Mouse (Mus musculus): ENCODE measurements at regions not wholly inside any gene's neighbourhood (a gene's known extent, or its start where the extent isn't known, plus 50 kb on each side); places are given as distances from the start of the nearest gene placed in this dataset.
"Not testable (repeated sequence)": the region's sequence is repeated elsewhere in the genome, so short reads cannot be mapped to it uniquely, and the experiment has no call there.

DNA sequence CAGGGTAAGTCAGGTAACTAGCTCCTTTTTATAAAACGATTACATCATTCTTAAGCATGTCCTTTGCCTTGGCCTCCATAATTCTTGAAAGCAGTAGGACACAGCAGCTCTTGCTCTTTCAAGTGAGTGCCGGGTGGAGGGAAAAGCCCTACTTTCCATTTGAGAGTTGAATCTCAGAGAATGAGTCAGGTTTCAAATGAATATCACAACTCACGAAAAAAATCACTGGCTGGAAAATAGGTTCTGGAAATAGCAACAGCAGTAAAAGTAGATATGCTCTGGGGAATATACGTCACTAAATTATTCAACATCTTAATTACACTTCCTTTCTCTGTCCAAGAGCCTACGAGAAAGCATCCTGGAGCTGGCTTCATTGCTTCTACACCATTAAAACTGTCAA, 250.5 kb downstream of the Kcnc2 start:
- DNase-seq: no peak

DNA sequence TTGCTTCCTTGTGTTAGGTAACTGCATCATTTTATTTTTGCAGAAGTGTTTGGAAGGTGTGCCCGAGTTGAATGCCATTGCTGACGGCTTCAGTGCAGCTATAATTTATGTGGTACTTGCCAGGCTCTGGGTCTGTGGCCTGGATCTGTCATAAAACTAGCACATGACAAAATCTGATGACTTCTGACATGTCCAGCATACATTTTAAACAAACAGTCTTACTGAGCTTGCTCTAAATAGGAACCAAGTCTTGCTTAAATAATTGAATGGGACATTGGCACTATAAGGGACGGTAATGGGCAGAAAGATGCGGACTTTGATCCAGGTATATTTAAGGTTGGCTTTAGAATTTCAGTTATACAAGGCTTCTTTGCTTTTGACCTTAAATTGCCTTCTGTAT, 272.1 kb downstream of the Kcnc2 start:
- no peak for DNase-seq

DNA sequence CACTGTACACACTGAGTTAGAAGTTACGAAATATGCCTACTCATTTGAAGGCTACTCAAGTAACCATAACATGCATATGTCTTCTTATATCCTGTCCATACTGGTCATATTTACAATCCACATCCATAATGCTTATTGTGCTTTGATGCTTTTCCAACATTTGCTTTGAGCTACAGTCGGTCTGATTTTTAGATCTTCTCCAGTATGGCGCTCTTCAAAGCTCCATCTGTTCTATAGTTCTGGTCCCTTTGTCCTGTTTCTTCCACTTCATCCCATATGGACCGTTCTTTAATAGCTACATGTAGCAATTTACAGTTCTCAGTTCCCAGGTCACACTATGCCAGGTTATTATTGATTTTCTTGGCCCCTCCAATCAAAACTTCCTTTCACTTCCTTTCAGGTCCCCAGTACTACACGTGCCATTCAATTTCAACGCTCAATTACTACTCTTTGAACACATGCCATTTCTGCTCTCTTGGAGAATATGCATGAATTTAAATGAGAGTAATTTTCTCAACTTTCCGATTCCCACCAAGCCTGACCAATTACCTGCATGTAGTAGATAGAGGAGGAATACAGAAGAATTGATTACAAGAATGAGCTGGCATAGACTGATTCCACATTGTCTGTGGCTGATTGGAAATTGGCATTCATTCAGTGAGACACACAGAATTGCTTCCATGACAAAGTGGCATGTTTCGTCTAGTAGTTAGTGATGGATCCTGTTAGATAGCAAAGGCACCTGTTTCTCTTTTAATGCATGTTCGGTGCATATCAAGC, 301.0 kb downstream of the Kcnc2 start:
- no peak for DNase-seq

DNA sequence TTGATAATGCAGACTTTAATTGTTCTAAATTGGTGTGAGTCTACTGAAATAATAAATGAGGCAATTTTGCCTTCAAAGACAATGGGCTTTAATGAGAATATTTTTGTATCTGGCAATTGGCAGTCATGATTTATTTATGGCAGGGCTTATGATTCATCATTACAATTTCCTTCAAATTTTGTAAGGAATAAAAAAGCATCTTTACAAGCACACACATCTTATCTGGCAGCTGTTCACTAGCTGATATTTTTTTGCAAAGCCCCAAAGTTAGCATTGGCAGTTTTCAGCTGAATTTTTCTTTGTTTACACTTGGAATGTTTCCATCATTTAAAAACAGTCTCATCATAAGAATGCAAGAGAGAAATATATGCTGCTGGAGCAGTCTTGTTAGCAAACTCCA, 301.6 kb downstream of the Kcnc2 start:
- DNase-seq: no peak

DNA sequence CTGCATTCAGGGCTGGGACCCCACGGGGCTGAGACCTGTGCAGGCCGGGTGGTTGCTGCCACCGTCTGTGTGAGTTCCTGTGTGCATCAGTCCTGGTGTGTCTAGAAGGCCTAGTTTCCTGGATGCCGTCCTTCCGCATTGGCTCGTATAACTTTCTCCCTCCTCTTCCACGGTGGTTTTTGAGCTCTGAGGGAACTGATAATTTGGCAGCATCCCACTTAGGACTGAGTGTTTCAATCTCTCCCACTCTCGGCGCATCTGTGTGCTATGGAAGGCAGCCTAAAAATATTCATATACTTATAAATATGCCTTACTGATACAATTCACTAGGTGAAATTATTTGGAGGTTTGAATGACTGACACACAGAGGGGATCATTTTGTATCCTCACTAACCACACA, 314.0 kb downstream of the Kcnc2 start:
- no peak for DNase-seq

DNA sequence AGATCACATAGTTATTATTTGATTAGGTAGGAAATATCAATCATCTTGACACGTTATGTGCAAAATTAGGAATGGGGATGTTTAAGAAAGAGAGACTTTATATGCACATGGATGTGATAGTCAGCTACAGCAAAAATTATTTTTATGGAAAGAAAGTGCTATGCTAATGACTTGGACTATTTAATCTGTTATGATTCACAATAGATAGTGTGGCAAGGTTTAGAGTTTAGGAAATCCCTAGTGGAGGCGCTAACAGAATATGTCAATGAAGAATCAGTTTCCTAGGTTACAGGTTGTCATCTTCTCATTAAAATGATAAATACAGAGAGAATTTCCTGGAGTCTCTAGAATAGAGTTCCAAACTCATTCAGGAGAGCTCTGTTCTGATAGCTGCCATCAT, 323.4 kb downstream of the Kcnc2 start:
- no peak for DNase-seq

DNA sequence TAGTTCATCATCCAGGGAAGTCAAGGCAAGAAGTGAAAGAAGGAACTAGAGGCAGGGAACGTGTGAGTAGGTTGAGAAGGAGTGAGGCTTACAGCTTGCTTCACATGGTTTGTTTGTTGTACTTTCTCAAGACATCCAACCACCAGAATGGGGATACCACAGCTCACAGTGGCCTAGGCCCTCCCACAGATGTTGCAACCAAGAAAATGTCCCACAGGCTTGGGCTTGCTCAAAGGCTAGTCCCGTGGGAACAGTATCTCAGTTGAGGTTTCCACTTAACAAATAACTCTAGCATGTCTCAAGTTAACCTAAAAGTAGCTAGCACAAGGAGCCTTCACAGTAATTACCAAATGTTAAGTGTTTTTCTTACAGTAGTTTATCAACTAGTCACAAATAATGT, 323.2 kb downstream of the Atxn7l3b start:
- no peak for DNase-seq

DNA sequence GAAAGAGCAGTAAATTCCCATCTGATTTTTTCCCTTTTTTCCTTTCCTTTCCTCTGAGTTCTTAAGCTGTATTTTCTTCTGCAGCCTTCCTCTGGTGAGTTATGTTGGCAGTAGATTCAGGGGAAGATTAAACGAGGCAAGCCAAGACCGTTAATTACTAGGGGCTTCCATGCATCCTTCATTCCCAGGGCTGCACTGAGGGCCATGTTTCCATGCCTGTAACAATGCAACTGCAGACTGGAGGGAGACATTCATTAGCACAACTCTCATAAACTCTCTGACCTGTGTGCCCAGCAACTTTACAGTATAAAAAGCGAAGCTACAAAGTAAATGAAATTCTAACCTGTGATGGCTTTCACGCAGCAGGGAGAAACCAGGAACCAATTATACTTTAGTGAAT, 321.2 kb downstream of the Atxn7l3b start:
- no peak for DNase-seq

DNA sequence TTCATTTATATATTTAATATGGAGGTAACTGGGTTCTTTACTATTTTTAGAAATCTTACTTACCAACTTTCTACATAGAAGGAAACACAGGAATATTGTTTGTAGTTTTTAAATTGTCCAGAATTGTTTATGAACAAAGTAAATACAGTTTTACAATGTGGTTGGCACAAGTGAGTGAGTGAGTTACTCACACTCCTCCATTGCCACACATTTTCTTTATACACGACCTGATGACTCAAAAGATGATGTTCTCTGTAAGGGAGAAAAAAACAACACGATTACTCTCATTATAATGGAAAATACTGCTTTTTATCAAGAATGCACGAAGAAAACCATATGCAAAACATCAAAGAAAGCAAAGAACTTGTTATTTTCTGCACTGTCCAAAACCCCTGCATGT, 317.1 kb downstream of the Atxn7l3b start:
- no peak for DNase-seq

DNA sequence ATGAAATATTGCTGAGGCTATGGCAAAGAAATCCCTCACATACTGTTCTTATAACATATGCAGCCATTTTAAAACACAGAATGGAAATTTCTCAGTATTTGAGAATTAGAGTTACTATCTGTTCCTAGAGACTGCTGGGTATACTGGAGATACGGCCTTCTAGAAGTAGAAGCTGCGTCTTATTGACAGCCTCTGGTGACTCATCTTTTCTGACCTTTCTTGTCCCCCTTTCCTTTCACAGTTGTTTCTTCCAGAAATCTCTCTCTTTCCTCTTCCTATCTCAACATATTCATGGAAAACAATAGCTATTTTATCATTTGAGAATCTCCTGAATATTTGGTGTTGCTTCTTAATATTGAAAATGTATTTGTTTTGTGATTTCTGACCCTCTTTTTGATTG, 315.1 kb downstream of the Atxn7l3b start:
- no peak for DNase-seq

DNA sequence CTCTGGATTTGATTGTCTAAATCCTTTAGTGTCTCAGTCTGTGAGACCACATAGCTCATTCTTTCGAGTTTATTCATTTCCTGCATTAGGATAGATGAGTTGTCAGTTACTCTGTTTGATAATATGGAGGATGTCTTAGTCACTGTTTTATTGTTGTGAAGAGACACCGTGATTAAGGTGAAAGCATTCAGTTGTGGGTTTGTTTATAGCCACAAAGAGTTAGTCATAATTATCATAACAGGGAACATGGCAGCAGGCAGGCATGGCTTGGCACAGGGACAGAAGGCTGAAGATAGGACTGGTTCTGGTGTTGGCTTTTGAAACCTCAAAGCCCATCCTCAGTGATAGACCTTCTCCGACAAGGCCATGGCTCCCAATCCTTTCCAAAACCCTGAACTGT, 314.6 kb downstream of the Atxn7l3b start:
- no peak for DNase-seq

DNA sequence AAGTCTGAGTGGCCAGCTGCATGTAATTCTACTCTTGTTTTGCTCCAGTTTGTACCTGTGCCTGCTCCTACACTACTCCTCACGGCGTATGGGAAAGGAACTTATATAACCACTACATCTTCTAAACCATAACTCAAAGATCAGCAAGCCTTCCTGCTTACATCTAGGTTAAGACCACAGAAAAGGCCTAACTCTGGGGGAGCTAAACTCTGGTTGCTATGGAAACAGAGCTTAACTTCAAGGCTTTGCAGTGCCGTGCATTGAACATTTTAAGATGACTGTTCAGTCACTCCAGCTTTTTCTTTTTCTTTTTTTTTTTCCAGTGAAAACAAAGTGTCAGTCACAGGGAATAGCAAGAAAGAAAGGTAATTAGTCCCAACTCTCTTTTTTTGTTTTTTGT, 309.1 kb downstream of the Atxn7l3b start:
- peak; percentile 42 for DNase-seq

DNA sequence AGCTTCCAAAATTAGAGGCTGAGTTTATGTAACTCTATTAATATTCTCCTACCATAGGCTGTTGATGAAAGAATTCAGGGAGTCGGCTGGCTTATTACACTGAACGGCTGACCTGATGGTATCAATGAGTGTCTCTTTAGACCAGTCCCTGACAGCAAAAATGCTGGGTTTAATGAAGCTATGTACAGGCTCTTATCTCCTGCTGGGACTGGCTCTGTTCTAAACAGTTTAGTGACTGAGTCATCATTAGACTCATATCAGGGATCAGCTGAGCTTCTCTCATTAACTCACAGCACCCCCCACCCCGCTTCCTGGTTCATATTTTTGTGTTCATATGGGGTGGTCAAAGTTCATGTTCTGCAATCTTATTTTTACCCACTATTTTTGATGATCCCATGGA, 299.0 kb downstream of the Atxn7l3b start:
- DNase-seq: no peak

DNA sequence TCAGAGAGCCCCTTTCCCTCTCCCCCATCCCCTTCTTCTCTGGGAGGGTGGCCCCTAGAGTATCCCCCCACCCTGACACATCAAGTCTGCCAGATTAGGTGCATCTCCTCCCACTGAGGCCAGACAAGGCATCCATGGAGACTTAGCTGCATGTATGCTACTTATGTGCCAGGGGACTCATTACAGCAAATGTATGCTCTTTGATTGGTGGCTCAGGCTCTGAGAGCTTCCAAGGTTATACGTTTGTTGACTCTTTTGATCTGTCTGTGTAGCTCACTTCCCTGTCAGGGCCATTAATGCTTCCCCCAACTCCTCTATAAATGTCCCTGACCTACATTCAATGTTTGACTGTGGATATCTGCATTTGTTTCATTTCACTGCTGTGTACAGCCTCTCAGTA, 293.6 kb downstream of the Atxn7l3b start:
- DNase-seq: no peak

DNA sequence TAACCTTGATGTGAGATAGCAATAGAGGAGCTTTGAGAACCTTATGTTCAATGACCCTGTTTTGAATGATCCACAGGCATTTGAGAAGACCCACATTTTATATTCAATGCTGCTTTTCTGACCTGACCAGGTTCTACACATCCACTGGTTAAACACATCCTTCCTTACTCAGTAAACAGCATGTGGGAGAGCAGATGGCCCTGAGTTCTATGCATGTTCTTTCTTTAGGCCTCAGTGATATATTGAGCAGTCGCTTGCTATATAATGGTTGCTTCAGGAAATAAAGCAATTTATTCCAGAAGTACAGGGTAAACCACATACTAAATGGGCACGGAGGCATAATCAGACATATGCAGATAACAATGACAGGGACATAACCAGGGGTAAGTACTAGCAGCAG, 292.2 kb downstream of the Atxn7l3b start:
- no peak for DNase-seq

DNA sequence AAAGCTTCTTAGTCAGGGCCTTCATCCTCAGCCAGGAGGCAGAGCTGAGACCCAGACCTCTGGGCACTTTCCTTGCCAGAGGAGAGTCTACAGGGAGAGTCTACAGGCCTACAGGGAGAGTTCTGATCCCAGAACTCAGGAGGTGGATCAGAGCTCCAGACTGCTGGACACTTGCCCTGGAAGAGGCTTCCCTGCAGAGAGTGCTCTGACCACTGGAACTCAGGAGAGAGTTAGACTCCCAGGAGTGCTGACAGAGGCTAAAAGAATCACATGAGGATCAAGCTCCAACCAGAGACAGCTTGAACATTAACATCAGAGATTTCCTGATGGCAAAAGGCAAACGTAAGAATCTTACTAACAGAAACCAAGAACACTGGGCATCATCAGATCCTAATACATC, 288.2 kb downstream of the Atxn7l3b start:
- DNase-seq: not testable (repeated sequence)

DNA sequence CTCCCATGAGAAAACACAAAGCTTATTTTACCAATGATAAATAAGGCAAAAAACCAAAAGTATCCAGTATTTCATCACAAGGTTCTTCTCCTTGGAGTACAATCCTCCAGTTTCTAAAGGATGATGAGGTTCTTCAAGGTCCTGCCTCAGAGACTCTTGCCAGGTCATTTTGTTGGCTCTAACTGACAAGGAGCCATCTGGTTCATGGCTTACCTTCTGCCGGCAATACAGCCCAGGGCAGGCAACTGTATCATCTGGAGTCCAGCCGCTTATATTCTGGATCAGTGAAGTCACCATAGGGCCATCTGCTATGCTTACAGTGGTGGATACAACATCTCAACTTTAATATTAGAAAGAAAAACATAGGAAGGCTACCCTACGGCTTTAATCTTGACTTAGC, 279.8 kb downstream of the Atxn7l3b start:
- DNase-seq: no peak

Measured in embryo, embryonic 11 days (tissue).